Mouse (Mus musculus): Measurements from ENCODE around the gene Cog8. TPM values are rescaled to one million over a fixed set of nuclear protein-coding genes. Genes with fewer than 3 reads are reported as not detected.

Cog8 gene
- polyA plus RNA-seq (2011; ENCODE audit: insufficient read depth, insufficient read length, low read depth, missing spikeins), result 20.0 and 21.4 TPM in 2 replicates

DNA sequence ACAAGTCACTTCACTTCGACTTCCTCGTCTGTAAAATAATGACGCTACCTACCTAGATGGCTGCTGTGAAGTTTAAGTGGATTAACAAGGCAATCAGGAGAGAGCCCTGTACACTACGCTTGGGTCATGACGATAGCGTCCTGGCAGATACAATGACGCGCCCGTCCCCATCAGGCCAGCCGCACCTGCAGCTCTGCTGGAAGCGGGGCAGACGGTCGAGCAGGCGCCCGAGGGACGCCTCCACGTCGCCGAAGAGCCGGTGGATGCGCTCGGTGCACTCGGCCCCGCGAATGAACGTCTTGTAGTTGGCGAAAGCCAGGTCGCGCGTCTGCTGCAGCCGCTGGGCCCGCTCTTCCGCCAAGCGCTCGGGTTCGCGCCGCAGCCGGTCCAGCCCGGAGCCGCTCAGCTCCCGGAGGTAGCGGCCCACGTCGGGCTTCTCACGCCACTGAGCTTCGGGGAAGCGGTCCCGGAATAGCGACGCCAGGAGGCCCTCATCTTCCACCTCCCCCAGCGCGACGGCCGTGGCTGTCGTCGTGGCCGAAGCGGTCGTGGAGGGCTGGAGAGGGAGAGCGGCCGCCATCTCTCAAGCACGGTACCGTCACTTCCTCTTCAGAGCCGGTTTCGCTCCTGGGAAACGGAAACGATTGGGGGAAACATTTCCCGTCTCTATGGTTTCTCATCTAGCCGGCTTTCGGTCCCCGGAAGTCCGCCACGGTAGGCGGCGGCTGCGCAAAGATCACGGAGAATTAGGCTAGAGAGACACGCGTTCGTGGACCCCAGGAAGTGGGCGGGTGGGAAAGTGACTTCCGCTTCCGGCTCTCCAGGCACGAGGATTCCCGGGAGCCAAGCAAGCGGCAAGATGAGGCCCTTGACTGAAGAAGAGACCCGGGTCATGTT, at the start of gene Cog8, which contains the start of gene Nip7:
Cog8 (minus strand) TSS at position 614 of the 897 bp plus-strand sequence.
Nip7 (plus strand) TSS at position 802 of the 897 bp plus-strand sequence.
- no peaks in the 10 kb centered on the region for H3K9me3 ChIP-seq (replicated peaks; ENCODE audit: control insufficient read depth, insufficient read depth, low read length, poor library complexity, severe bottlenecking)
- no peaks in the 10 kb centered on the region for H3K27me3 ChIP-seq (ENCODE audit: control insufficient read depth, insufficient read depth, low read length, poor library complexity, severe bottlenecking)
- no peak for TF ChIP-seq POLR2A (IDR thresholded peaks at IDR 0.05; ENCODE audit: insufficient read depth, low read length)
- no peak for TF ChIP-seq CTCF (IDR thresholded peaks at IDR 0.05; ENCODE audit: low read depth, low read length)
- no peak for TF ChIP-seq EP300 (IDR thresholded peaks at IDR 0.05; ENCODE audit: insufficient read depth, low read depth, low read length)
- 0 out of 2 replicates have a peak within 1 kb of the TSS, but pooled peaks have one; percentile 3 for H3K27ac ChIP-seq (ENCODE audit: insufficient read depth, low read length)
- H3K36me3 ChIP-seq (ENCODE audit: control insufficient read depth, insufficient read depth, low read length, poor library complexity, severe bottlenecking), result peaks cover 52% of the 10 kb centered on the region
- H3K4me3 ChIP-seq (ENCODE audit: low read depth, low read length), result peak within 1 kb of the TSS; percentile 94
- H3K9ac ChIP-seq (ENCODE audit: low read depth, poor library complexity, severe bottlenecking), result peak within 1 kb of the TSS; percentile 71
- no peaks in the 10 kb centered on the region for H3K4me1 ChIP-seq (ENCODE audit: control insufficient read depth, insufficient read depth, low read length)

DNA sequence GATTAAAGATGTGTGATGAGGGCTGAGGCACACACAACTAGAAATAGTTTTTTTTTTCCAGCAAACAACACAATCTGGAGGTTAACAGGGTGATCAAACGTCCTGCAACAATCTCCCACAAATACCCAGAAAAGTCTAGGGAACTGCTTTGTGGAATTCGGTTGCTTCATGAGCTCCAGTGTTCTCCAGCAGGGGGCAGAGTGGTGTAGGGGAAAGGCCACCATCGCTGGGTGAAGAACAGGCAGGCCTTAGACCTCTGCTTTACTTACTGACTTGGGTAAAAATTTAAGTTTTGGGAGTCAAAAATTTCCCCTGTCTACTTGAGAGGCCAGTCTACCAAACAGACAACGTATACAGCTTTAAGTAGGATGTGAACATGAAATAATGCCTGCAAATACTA, 48.1 kb upstream of the Cog8 start:
- Histone ChIP-seq H3K36me3 (ENCODE audit: control insufficient read depth, insufficient read depth, low read length, poor library complexity, severe bottlenecking) (no peaks in the 10 kb centered on the region), H3K27ac (ENCODE audit: insufficient read depth, low read length) (no peak overlapping the region), H3K9me3 (replicated peaks; ENCODE audit: control insufficient read depth, insufficient read depth, low read length, poor library complexity, severe bottlenecking) (no peaks in the 10 kb centered on the region), H3K4me1 (ENCODE audit: control insufficient read depth, insufficient read depth, low read length) (no peaks in the 10 kb centered on the region), H3K27me3 (ENCODE audit: control insufficient read depth, insufficient read depth, low read length, poor library complexity, severe bottlenecking) (no peaks in the 10 kb centered on the region), H3K4me3 (ENCODE audit: low read depth, low read length) (no peak overlapping the region), H3K9ac (ENCODE audit: low read depth, poor library complexity, severe bottlenecking) (no peak overlapping the region)
- no peak for TF ChIP-seq POLR2A (IDR thresholded peaks at IDR 0.05; ENCODE audit: insufficient read depth, low read length)
- TF ChIP-seq CTCF (IDR thresholded peaks at IDR 0.05; ENCODE audit: low read depth, low read length), result peak; percentile 90

DNA sequence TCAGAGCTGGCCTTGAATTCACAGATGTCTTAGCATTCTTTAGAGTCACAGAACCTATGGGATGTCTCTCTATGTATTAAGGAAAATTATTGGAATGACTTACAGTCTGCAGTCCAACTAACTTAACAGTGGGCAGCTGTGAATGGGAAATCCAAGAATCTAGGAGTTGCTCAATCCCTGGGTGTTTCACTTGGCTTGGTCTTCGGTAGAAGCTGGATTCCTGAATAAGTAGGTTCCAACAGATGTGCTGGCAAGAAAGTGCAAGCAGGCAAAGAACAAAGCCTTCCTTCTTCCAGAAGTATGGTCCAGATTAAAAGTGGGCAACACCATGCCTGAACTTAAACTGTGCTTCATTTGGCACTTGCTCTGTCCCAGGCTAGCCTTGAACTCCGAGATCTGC, 44.1 kb upstream of the Cog8 start:
- Histone ChIP-seq H3K9me3 (replicated peaks; ENCODE audit: control insufficient read depth, insufficient read depth, low read length, poor library complexity, severe bottlenecking) (no peaks in the 10 kb centered on the region), H3K36me3 (ENCODE audit: control insufficient read depth, insufficient read depth, low read length, poor library complexity, severe bottlenecking) (no peaks in the 10 kb centered on the region), H3K4me3 (ENCODE audit: low read depth, low read length) (no peak overlapping the region), H3K27ac (ENCODE audit: insufficient read depth, low read length) (no peak overlapping the region), H3K4me1 (ENCODE audit: control insufficient read depth, insufficient read depth, low read length) (no peaks in the 10 kb centered on the region), H3K27me3 (ENCODE audit: control insufficient read depth, insufficient read depth, low read length, poor library complexity, severe bottlenecking) (no peaks in the 10 kb centered on the region), H3K9ac (ENCODE audit: low read depth, poor library complexity, severe bottlenecking) (no peak overlapping the region)
- TF ChIP-seq POLR2A (IDR thresholded peaks at IDR 0.05; ENCODE audit: insufficient read depth, low read length) (no peak), EP300 (IDR thresholded peaks at IDR 0.05; ENCODE audit: insufficient read depth, low read depth, low read length) (no peak), CTCF (IDR thresholded peaks at IDR 0.05; ENCODE audit: low read depth, low read length) (no peak)

DNA sequence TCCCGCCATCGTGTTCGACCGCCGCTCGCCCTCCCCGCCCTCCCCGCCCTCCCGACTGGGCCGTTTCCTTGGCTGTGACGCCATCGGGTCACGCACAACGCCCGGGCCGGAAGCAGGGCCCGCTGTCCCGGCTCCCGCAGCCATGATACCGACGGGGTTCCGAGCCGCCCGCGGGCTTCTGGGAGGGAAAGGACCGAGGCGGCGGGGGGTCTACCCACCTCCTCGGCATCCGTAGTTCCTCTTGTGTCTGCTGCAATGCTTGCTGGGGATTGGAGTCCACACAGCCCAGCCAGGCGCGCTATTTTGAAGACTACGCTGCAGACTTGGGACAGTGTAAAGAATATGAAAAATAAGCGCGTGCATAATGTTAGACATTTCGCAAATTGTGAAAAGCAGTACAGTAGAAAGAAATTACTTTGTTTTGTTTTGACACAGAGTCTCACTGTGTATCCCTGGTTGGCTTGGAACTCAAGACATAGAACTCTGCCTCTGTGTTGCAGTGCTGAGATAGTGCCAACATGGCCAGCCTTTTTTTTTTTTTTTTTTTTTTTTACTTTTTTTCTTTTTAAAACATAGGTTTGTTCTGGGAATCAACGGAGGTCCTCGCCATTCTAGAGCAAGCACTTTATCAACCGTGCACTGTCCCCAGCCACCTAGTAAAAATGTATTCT, 40.0 kb upstream of the Cog8 start, which contains the start of gene Terf2:
Terf2 (minus strand) TSS at position 182 of the 671 bp plus-strand sequence.
- H3K36me3 ChIP-seq (ENCODE audit: control insufficient read depth, insufficient read depth, low read length, poor library complexity, severe bottlenecking), result peaks cover 26% of the 10 kb centered on the region
- TF ChIP-seq POLR2A (IDR thresholded peaks at IDR 0.05; ENCODE audit: insufficient read depth, low read length) (no peak), EP300 (IDR thresholded peaks at IDR 0.05; ENCODE audit: insufficient read depth, low read depth, low read length) (no peak), CTCF (IDR thresholded peaks at IDR 0.05; ENCODE audit: low read depth, low read length) (no peak)
- H3K27me3 ChIP-seq (ENCODE audit: control insufficient read depth, insufficient read depth, low read length, poor library complexity, severe bottlenecking), result no peaks in the 10 kb centered on the region
- no peaks in the 10 kb centered on the region for H3K9me3 ChIP-seq (replicated peaks; ENCODE audit: control insufficient read depth, insufficient read depth, low read length, poor library complexity, severe bottlenecking)
- H3K27ac ChIP-seq (ENCODE audit: insufficient read depth, low read length), result peak within 1 kb of the TSS; percentile 70
- H3K4me3 ChIP-seq (ENCODE audit: low read depth, low read length), result peak within 1 kb of the TSS; percentile 96
- peak within 1 kb of the TSS; percentile 99 for H3K9ac ChIP-seq (ENCODE audit: low read depth, poor library complexity, severe bottlenecking)
- no peaks in the 10 kb centered on the region for H3K4me1 ChIP-seq (ENCODE audit: control insufficient read depth, insufficient read depth, low read length)

DNA sequence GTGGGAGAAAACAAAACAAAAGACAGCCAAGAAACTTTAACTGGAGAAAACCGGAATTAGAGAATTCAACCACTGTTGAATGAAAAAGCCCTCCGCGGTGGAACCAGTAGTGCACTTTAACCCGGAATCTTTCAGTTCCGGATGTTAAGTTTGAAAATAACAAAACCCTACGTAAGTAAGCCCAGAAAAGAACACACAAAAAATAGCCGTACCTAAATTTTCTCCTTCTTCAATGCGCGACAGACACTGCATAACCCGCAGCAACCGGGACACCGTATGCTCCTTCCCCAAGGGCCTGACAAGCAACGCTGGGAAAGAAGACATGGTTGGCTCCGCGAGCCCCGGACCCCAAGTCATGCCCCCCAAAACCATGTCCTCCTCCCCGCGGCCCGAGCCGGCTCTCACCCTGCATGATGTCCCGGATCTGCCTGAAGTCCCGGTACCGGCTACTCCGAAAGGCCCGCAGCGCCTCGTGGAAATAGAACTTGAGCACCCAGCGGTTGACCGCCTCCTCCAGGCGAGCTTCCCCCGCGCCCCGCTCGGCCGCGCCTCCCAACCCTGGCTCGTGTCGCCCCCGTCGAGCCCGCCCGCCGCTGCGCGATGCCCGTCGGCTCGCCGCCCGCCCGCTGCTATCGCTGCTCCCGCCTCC, 39.4 kb upstream of the Cog8 start:
- Histone ChIP-seq H3K4me1 (ENCODE audit: control insufficient read depth, insufficient read depth, low read length) (no peaks in the 10 kb centered on the region), H3K9ac (ENCODE audit: low read depth, poor library complexity, severe bottlenecking) (peak overlapping the region; percentile 99), H3K9me3 (replicated peaks; ENCODE audit: control insufficient read depth, insufficient read depth, low read length, poor library complexity, severe bottlenecking) (no peaks in the 10 kb centered on the region), H3K36me3 (ENCODE audit: control insufficient read depth, insufficient read depth, low read length, poor library complexity, severe bottlenecking) (peaks cover 28% of the 10 kb centered on the region), H3K27me3 (ENCODE audit: control insufficient read depth, insufficient read depth, low read length, poor library complexity, severe bottlenecking) (no peaks in the 10 kb centered on the region), H3K27ac (ENCODE audit: insufficient read depth, low read length) (peak overlapping the region; percentile 70), H3K4me3 (ENCODE audit: low read depth, low read length) (peak overlapping the region; percentile 96)
- TF ChIP-seq CTCF (IDR thresholded peaks at IDR 0.05; ENCODE audit: low read depth, low read length) (no peak), EP300 (IDR thresholded peaks at IDR 0.05; ENCODE audit: insufficient read depth, low read depth, low read length) (no peak), POLR2A (IDR thresholded peaks at IDR 0.05; ENCODE audit: insufficient read depth, low read length) (no peak)
